22 mouse cellular contexts compared by ENCODE assay signal in the genomic region with DNA sequence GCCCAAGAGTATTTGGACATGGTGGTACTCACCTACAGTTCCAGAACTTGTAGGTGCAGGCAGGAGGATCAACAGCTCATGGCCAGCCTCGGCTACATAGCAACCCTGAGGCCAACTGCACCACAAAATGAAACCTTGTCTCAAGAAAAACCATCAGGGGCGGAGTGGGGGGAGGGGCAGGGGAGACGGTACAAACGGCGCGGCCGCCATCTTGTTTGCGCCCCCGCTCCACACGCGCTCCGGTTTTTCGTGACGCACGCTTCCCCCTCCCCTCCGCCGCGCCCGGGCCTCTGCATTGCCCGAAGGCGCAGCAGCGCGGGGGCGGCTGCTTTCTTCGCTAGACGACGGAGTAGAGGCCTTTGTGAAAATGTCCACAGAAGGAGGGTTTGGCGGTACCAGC.
A peak's percentile ranks its signal among the peaks of the same experiment; 100 is the strongest.
DNase-seq lines count a peak whose midpoint lies in the region; ATAC-seq and TF ChIP-seq lines count a peak whose summit lies in the region.
"Had no signal": no experiment of that assay in that cellular context is flagged by ENCODE, and none has a peak within 500 bp of the region (broad histone marks: within the 10 kb centered on the region; RNA-seq: fewer than 3 reads in every experiment).

No protein-coding gene starts in this region.

- 66% methylated on average over 28 of the region's 28 CpGs for WGBS in heart, embryonic 12.5 days

- H3K4me3 ChIP-seq in heart, embryonic 12.5 days = 0 out of 2 replicates have a peak overlapping the region, but pooled peaks have one; percentile 20
- peak overlapping the region; percentile 94 for H3K4me3 ChIP-seq in testis, adult 2 months (ENCODE audit: control insufficient read depth, low read depth, low read length)
- H3K4me3 ChIP-seq: erythroblast, embryonic 14.5 days; midbrain, embryonic 10.5 days; neural tube, embryonic 13.5 days had no signal

- intact Hi-C loops in heart, postnatal 36 days (cut with DNase I) = no loop called here

- no peak for ATAC-seq in heart, embryonic 12.5 days (ENCODE audit: insufficient number of reproducible peaks, low FRiP score)
- ATAC-seq in granulocyte monocyte progenitor cell, adult 5-6 weeks (replicated peaks; ENCODE audit: poor library complexity, severe bottlenecking) = peak; percentile 55
- ATAC-seq: CD4-positive, CD25-positive, alpha-beta regulatory T cell, adult 4 months; forebrain, postnatal 0 days had no signal

- no peak overlapping the region for H3K27ac ChIP-seq in heart, embryonic 12.5 days (ENCODE audit: poor library complexity, severe bottlenecking)
- H3K27ac ChIP-seq in testis, adult 2 months (ENCODE audit: control insufficient read depth, insufficient read depth, low read depth, low read length) = peak overlapping the region; percentile 92
- H3K27ac ChIP-seq: hindbrain, embryonic 14.5 days; midbrain, embryonic 10.5 days; neural tube, embryonic 13.5 days had no signal

- TF ChIP-seq CTCF in testis, adult 2 months (IDR thresholded peaks at IDR 0.05; ENCODE audit: control insufficient read depth, insufficient read depth, insufficient replicate concordance, low read depth, low read length) = no peak

- peak overlapping the region; percentile 33 for H3K4me2 ChIP-seq in heart, embryonic 12.5 days
- H3K4me2 ChIP-seq: hindbrain, embryonic 14.5 days; liver, embryonic 11.5 days; neural tube, embryonic 13.5 days had no signal

- no peaks in the 10 kb centered on the region for H3K4me1 ChIP-seq in heart, embryonic 12.5 days (replicated peaks)
- peaks cover 4% of the 10 kb centered on the region for H3K4me1 ChIP-seq in testis, adult 2 months (ENCODE audit: control insufficient read depth, insufficient read depth, low read length)
- H3K4me1 ChIP-seq: midbrain, embryonic 10.5 days; neural tube, embryonic 13.5 days had no signal

- no peaks in the 10 kb centered on the region for H3K36me3 ChIP-seq in heart, embryonic 12.5 days
- H3K36me3 ChIP-seq in testis, adult 2 months (ENCODE audit: control insufficient read depth, insufficient read depth, low read length) = no peaks in the 10 kb centered on the region
- H3K36me3 ChIP-seq: midbrain, embryonic 10.5 days; neural tube, embryonic 13.5 days had no signal

- no peak for DNase-seq in heart, postnatal 36 days
- DNase-seq in ZHBTc4 (ENCODE audit: low read depth, low spot score) = peak; percentile 48
- DNase-seq in layer of hippocampus, postnatal 14 days (ENCODE audit: low spot score in 2 of 2) = no peak
- DNase-seq in retina, postnatal 1 day = no peak
- DNase-seq in spleen, postnatal 14 days (ENCODE audit: low spot score in 2 of 2) = no peak
- DNase-seq: adrenal gland, postnatal 14 days; cerebellum, adult 11-12 months; cerebellum, postnatal 14 days; forebrain, postnatal 0 days; kidney, postnatal 36 days; layer of hippocampus, adult 9-11 months; lung, adult 2 months; thymus, adult 2 months had no signal

- no peak overlapping the region for H3K9ac ChIP-seq in heart, embryonic 12.5 days
- H3K9ac ChIP-seq: forebrain, postnatal 0 days; hindbrain, embryonic 14.5 days; neural tube, embryonic 13.5 days had no signal

- no peak; the same call in 1 of the 2 replicates for TF ChIP-seq POLR2A in testis, adult 2 months (IDR thresholded peaks at IDR 0.05; ENCODE audit: control insufficient read depth, low read depth, low read length)

- H3K27me3 ChIP-seq in heart, embryonic 12.5 days (replicated peaks) = no peaks in the 10 kb centered on the region
- no peaks in the 10 kb centered on the region for H3K27me3 ChIP-seq in testis, adult 2 months (ENCODE audit: control insufficient read depth, insufficient read depth, low read length)
- H3K27me3 ChIP-seq: neural tube, embryonic 13.5 days had no signal

- H3K9me3 ChIP-seq in heart, embryonic 12.5 days (replicated peaks) = no peaks in the 10 kb centered on the region
- H3K9me3 ChIP-seq: midbrain, embryonic 10.5 days had no signal
